Mouse (Mus musculus): Measurements from ENCODE around the gene Pitpnc1. TPM values are rescaled to one million over a fixed set of nuclear protein-coding genes. Genes with fewer than 3 reads are reported as not detected.

Gene Pitpnc1
- polyA plus RNA-seq, 1 experiment: 0.74 TPM

- Histone ChIP-seq H3K4me2 (ENCODE audit: low read depth) (no peak overlapping the region), H3ac (ENCODE audit: control insufficient read depth, insufficient read length) (no peak overlapping the region), H3K27me3 (ENCODE audit: control insufficient read depth, insufficient read depth, insufficient read length) (peaks cover 10% of the 10 kb centered on the region), H3K79me2 (ENCODE audit: control insufficient read depth, insufficient read depth) (no peaks in the 10 kb centered on the region), H3K4me3 (no peak overlapping the region), H3K36me3 (ENCODE audit: control insufficient read depth, insufficient read depth) (no peaks in the 10 kb centered on the region)
- TF ChIP-seq MYOD1 (IDR thresholded peaks at IDR 0.05; ENCODE audit: control insufficient read depth in 1 of 3, insufficient read length in 2 of 3, low read depth in 2 of 3): no peak
- no peak for TF ChIP-seq MYOG (IDR thresholded peaks at IDR 0.05; ENCODE audit: control insufficient read depth in 1 of 3, insufficient read depth in 1 of 3, insufficient read length in 2 of 3, low read depth in 2 of 3)
- TF ChIP-seq CEBPB (IDR thresholded peaks at IDR 0.05; ENCODE audit: insufficient read depth, poor library complexity, severe bottlenecking): no peak
- no peak for TF ChIP-seq MAX (IDR thresholded peaks at IDR 0.05; ENCODE audit: low read depth)
- TF ChIP-seq E2F4 (IDR thresholded peaks at IDR 0.05; ENCODE audit: insufficient read depth): no peak
- TF ChIP-seq USF1 (IDR thresholded peaks at IDR 0.05; ENCODE audit: low read depth): no peak
- no peak for TF ChIP-seq REST (IDR thresholded peaks at IDR 0.05; ENCODE audit: insufficient read depth, insufficient read length)
- no peak for TF ChIP-seq TCF3 (IDR thresholded peaks at IDR 0.05; ENCODE audit: insufficient read length, low read depth)
- no peak for TF ChIP-seq POLR2A (IDR thresholded peaks at IDR 0.05; ENCODE audit: insufficient read length, low read depth)
- TF ChIP-seq SRF (IDR thresholded peaks at IDR 0.05; ENCODE audit: control insufficient read depth, insufficient read length, low read depth): no peak
- TF ChIP-seq POLR2AphosphoS2 (IDR thresholded peaks at IDR 0.05; ENCODE audit: insufficient read length, low read depth): no peak
- no peak for TF ChIP-seq TCF12 (IDR thresholded peaks at IDR 0.05; ENCODE audit: insufficient read depth, poor library complexity, severe bottlenecking)
These were observed 61.6 kb downstream of the Pitpnc1 start for GRCm38 (mm10) chr11:107408886-107409285.

GRCm38 (mm10) chr11:107407698-107408097 is 62.8 kb downstream of the Pitpnc1 start:
- peaks cover 10% of the 10 kb centered on the region for H3K27me3 ChIP-seq (ENCODE audit: control insufficient read depth, insufficient read depth, insufficient read length)
- no peak overlapping the region for H3K4me3 ChIP-seq
- no peak for TF ChIP-seq MYOD1 (IDR thresholded peaks at IDR 0.05; ENCODE audit: control insufficient read depth in 1 of 3, insufficient read length in 2 of 3, low read depth in 2 of 3)
- H3ac ChIP-seq (ENCODE audit: control insufficient read depth, insufficient read length): no peak overlapping the region
- H3K36me3 ChIP-seq (ENCODE audit: control insufficient read depth, insufficient read depth): no peaks in the 10 kb centered on the region
- no peak overlapping the region for H3K4me2 ChIP-seq (ENCODE audit: low read depth)
- no peaks in the 10 kb centered on the region for H3K79me2 ChIP-seq (ENCODE audit: control insufficient read depth, insufficient read depth)

GRCm38 (mm10) chr11:107405606-107406333 is 64.7 kb downstream of the Pitpnc1 start:
- no peak for TF ChIP-seq TCF12 (IDR thresholded peaks at IDR 0.05; ENCODE audit: insufficient read depth, poor library complexity, severe bottlenecking)
- TF ChIP-seq E2F4 (IDR thresholded peaks at IDR 0.05; ENCODE audit: insufficient read depth): no peak
- TF ChIP-seq POLR2AphosphoS2 (IDR thresholded peaks at IDR 0.05; ENCODE audit: insufficient read length, low read depth): no peak
- no peak for TF ChIP-seq CEBPB (IDR thresholded peaks at IDR 0.05; ENCODE audit: insufficient read depth, poor library complexity, severe bottlenecking)
- no peak for TF ChIP-seq MYOG (IDR thresholded peaks at IDR 0.05; ENCODE audit: control insufficient read depth in 1 of 3, insufficient read depth in 1 of 3, insufficient read length in 2 of 3, low read depth in 2 of 3)
- no peak for TF ChIP-seq MYOD1 (IDR thresholded peaks at IDR 0.05; ENCODE audit: control insufficient read depth in 1 of 3, insufficient read length in 2 of 3, low read depth in 2 of 3)
- TF ChIP-seq REST (IDR thresholded peaks at IDR 0.05; ENCODE audit: insufficient read depth, insufficient read length): no peak
- no peak for TF ChIP-seq MAX (IDR thresholded peaks at IDR 0.05; ENCODE audit: low read depth)
- TF ChIP-seq TCF3 (IDR thresholded peaks at IDR 0.05; ENCODE audit: insufficient read length, low read depth): no peak
- no peak for TF ChIP-seq POLR2A (IDR thresholded peaks at IDR 0.05; ENCODE audit: insufficient read length, low read depth)
- no peak for TF ChIP-seq SRF (IDR thresholded peaks at IDR 0.05; ENCODE audit: control insufficient read depth, insufficient read length, low read depth)
- TF ChIP-seq USF1 (IDR thresholded peaks at IDR 0.05; ENCODE audit: low read depth): no peak
- H3ac ChIP-seq (ENCODE audit: control insufficient read depth, insufficient read length): no peak overlapping the region
- H3K4me3 ChIP-seq: no peak overlapping the region
- no peaks in the 10 kb centered on the region for H3K79me2 ChIP-seq (ENCODE audit: control insufficient read depth, insufficient read depth)
- H3K36me3 ChIP-seq (ENCODE audit: control insufficient read depth, insufficient read depth): no peaks in the 10 kb centered on the region
- H3K4me2 ChIP-seq (ENCODE audit: low read depth): no peak overlapping the region
- H3K27me3 ChIP-seq (ENCODE audit: control insufficient read depth, insufficient read depth, insufficient read length): peaks cover 5% of the 10 kb centered on the region

GRCm38 (mm10) chr11:107403309-107403708 is 67.2 kb downstream of the Pitpnc1 start:
- Histone ChIP-seq H3K27me3 (ENCODE audit: control insufficient read depth, insufficient read depth, insufficient read length) (peaks cover 8% of the 10 kb centered on the region), H3K4me2 (ENCODE audit: low read depth) (no peak overlapping the region), H3K4me3 (no peak overlapping the region), H3ac (ENCODE audit: control insufficient read depth, insufficient read length) (no peak overlapping the region), H3K36me3 (ENCODE audit: control insufficient read depth, insufficient read depth) (no peaks in the 10 kb centered on the region), H3K79me2 (ENCODE audit: control insufficient read depth, insufficient read depth) (no peaks in the 10 kb centered on the region)
- TF ChIP-seq POLR2A (IDR thresholded peaks at IDR 0.05; ENCODE audit: insufficient read length, low read depth): no peak
- no peak for TF ChIP-seq USF1 (IDR thresholded peaks at IDR 0.05; ENCODE audit: low read depth)
- TF ChIP-seq E2F4 (IDR thresholded peaks at IDR 0.05; ENCODE audit: insufficient read depth): no peak
- no peak for TF ChIP-seq MYOG (IDR thresholded peaks at IDR 0.05; ENCODE audit: control insufficient read depth in 1 of 3, insufficient read depth in 1 of 3, insufficient read length in 2 of 3, low read depth in 2 of 3)
- TF ChIP-seq REST (IDR thresholded peaks at IDR 0.05; ENCODE audit: insufficient read depth, insufficient read length): no peak
- no peak for TF ChIP-seq POLR2AphosphoS2 (IDR thresholded peaks at IDR 0.05; ENCODE audit: insufficient read length, low read depth)
- TF ChIP-seq MAX (IDR thresholded peaks at IDR 0.05; ENCODE audit: low read depth): no peak
- TF ChIP-seq TCF3 (IDR thresholded peaks at IDR 0.05; ENCODE audit: insufficient read length, low read depth): no peak
- no peak for TF ChIP-seq CEBPB (IDR thresholded peaks at IDR 0.05; ENCODE audit: insufficient read depth, poor library complexity, severe bottlenecking)
- no peak for TF ChIP-seq SRF (IDR thresholded peaks at IDR 0.05; ENCODE audit: control insufficient read depth, insufficient read length, low read depth)
- TF ChIP-seq MYOD1 (IDR thresholded peaks at IDR 0.05; ENCODE audit: control insufficient read depth in 1 of 3, insufficient read length in 2 of 3, low read depth in 2 of 3): no peak
